Mouse (Mus musculus): Measurements from ENCODE around the gene Akt3.

DNA sequence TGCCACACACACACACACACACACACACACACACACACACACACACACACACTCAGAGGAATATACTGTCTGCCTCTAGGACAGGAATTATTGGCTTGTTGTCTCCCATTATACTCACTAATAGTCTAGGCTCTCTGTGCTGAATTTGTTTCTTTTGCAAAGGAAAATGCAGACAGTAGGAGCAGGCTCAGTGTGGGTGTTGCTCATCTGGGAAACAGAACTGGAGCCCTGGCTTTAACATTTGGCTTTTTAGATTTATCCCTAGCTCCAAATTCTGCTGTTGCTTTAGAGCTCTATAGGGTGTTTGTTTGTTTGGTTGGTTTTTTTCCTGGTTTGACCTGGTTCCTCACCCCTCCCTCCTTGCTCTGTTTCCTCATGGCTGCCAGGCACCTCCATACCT lies 278.8 kb downstream of the Akt3 start:
- TF ChIP-seq CTCF (IDR thresholded peaks at IDR 0.05; ENCODE audit: insufficient read depth, low read length) = no peak
- no peak for TF ChIP-seq POLR2A (IDR thresholded peaks at IDR 0.05; ENCODE audit: borderline replicate concordance, extremely low read depth, low read depth, low read length)

All from lung, adult 2 months (tissue).